Mouse (Mus musculus): Measurements from ENCODE around the gene Tspan31.

Tspan31 gene

DNA sequence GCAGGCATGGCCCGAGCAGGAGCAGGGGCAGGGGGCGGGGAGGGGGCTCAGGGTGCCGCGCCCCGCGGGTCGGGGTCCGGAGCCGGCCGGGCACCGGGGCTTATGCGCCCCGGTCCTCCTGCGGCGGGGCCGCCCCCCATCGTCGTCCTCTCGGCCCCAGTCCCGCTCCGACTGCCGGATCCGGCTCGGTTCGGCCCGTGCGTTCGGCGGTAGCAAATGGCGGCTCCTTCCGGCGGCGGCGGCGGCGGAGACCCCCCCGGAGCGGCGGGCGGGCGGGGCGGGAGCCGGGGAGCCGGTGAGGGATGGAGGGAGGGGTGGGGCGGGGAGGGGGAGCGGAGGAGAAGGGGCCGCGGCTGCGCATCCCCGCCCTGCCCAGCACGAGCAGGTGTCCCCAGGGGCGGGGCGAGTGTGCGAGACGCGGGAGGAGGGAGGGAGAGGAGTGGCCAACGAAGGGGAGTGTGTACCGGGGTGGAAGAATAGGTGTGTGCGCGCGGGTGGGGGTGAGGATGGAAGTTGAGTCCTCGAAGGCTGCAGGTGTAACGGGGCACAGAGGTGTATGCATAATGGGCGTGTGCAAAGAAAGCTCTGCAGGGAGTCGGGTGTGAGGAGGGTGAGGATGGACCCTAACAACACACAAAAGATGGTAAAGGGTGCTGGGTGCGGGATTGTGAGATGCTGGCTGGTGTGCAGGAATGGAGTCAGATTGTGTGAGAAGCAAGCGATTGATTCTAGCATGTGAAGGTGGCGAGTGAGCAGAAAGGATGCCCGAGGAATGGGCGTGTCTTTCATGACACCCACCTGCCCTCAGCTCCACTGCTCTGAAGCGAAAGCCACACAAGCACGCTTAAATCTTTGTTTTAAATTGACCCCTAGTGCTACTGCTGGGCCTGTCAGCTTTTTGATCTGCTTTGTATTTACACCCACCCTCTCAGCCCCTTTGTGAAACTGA, 9.8 kb downstream of the Tspan31 start, which contains the start of gene March9:
Gene March9 (minus strand): TSS at position 217 of the 949 bp plus-strand sequence.
- H3K9me3 ChIP-seq (ENCODE audit: low read length) = no peaks in the 10 kb centered on the region
- TF ChIP-seq NANOG (IDR thresholded peaks at IDR 0.05; ENCODE audit: borderline replicate concordance, low read length) = no peak
- H3K4me3 ChIP-seq (replicated peaks; ENCODE audit: low read length) = peak within 1 kb of the TSS; percentile 85
- peaks cover 73% of the 10 kb centered on the region for H3K4me1 ChIP-seq (replicated peaks; ENCODE audit: low read depth, low read length)
- H3K27me3 ChIP-seq (ENCODE audit: insufficient read depth, low read length) = peaks cover 13% of the 10 kb centered on the region
- peaks cover 39% of the 10 kb centered on the region for H3K36me3 ChIP-seq (ENCODE audit: insufficient read depth, low read length)

GRCm38 (mm10) chr10:127059174-127059967, 10.7 kb downstream of the Tspan31 start:
- peak overlapping the region; percentile 85 for H3K4me3 ChIP-seq (replicated peaks; ENCODE audit: low read length)
- H3K4me1 ChIP-seq (replicated peaks; ENCODE audit: low read depth, low read length) = peaks cover 69% of the 10 kb centered on the region
- H3K36me3 ChIP-seq (ENCODE audit: insufficient read depth, low read length) = peaks cover 39% of the 10 kb centered on the region
- peaks cover 13% of the 10 kb centered on the region for H3K27me3 ChIP-seq (ENCODE audit: insufficient read depth, low read length)
- TF ChIP-seq NANOG (IDR thresholded peaks at IDR 0.05; ENCODE audit: borderline replicate concordance, low read length) = no peak
- TF ChIP-seq CTCF (conservative IDR thresholded peaks at IDR 0.05; ENCODE audit: low read length) = no peak
- TF ChIP-seq POU5F1 (IDR thresholded peaks at IDR 0.05; ENCODE audit: borderline replicate concordance, low read length) = no peak
- H3K9me3 ChIP-seq (ENCODE audit: low read length) = no peaks in the 10 kb centered on the region

DNA sequence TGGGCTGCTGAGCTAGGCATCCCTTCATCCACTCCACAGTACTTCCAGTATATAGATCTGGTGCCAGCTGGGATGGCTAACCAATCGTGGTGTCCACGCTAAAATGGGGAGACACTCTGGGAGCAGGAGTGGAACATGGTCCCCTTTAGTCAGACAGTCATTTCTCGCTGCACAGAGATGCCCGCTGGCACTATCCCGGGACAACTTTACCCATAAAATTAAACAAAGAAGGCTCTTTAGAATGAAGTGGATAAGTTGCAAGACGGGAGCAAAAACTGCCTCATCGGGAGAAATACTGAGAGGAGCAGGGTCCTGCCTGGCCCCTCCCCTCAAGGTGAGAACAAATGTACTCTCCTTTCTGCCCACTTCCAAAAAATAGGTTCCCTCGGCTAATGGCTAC, 11.4 kb downstream of the Tspan31 start:
- no peaks in the 10 kb centered on the region for H3K9me3 ChIP-seq (ENCODE audit: low read length)
- peak overlapping the region; percentile 58 for H3K4me3 ChIP-seq (replicated peaks; ENCODE audit: low read length)
- TF ChIP-seq POU5F1 (IDR thresholded peaks at IDR 0.05; ENCODE audit: borderline replicate concordance, low read length) (no peak), NANOG (IDR thresholded peaks at IDR 0.05; ENCODE audit: borderline replicate concordance, low read length) (no peak), CTCF (conservative IDR thresholded peaks at IDR 0.05; ENCODE audit: low read length) (no peak)
- peaks cover 13% of the 10 kb centered on the region for H3K27me3 ChIP-seq (ENCODE audit: insufficient read depth, low read length)
- H3K4me1 ChIP-seq (replicated peaks; ENCODE audit: low read depth, low read length) = peaks cover 70% of the 10 kb centered on the region
- peaks cover 42% of the 10 kb centered on the region for H3K36me3 ChIP-seq (ENCODE audit: insufficient read depth, low read length)

GRCm38 (mm10) chr10:127058161-127058560, 11.9 kb downstream of the Tspan31 start:
- peaks cover 13% of the 10 kb centered on the region for H3K27me3 ChIP-seq (ENCODE audit: insufficient read depth, low read length)
- TF ChIP-seq NANOG (IDR thresholded peaks at IDR 0.05; ENCODE audit: borderline replicate concordance, low read length) (no peak), POU5F1 (IDR thresholded peaks at IDR 0.05; ENCODE audit: borderline replicate concordance, low read length) (no peak), CTCF (conservative IDR thresholded peaks at IDR 0.05; ENCODE audit: low read length) (peak; percentile 97)
- peak overlapping the region; percentile 58 for H3K4me3 ChIP-seq (replicated peaks; ENCODE audit: low read length)
- H3K36me3 ChIP-seq (ENCODE audit: insufficient read depth, low read length) = peaks cover 42% of the 10 kb centered on the region
- no peaks in the 10 kb centered on the region for H3K9me3 ChIP-seq (ENCODE audit: low read length)
- H3K4me1 ChIP-seq (replicated peaks; ENCODE audit: low read depth, low read length) = peaks cover 73% of the 10 kb centered on the region

DNA sequence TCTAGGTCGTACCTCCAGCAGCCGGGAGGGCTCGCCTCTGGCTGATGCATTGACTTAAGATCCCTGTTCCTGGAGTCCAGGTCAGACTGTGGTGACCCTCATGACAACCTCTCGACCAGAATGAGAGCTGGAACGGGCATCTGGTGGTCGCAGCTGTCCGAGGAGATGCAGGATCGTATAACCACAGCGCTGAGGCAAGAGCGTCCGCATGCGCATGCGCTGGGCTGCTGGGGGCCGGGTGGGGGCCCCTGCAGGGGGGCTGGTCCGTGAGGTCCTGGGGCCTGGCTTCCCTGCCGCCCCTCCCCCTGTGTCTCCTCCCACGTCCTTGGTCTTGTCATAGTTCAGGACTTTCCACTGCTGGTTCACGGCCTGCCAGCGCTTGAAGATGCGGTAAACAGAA, 13.6 kb downstream of the Tspan31 start:
- Histone ChIP-seq H3K9me3 (ENCODE audit: low read length) (no peaks in the 10 kb centered on the region), H3K27me3 (ENCODE audit: insufficient read depth, low read length) (peaks cover 17% of the 10 kb centered on the region), H3K4me1 (replicated peaks; ENCODE audit: low read depth, low read length) (peaks cover 59% of the 10 kb centered on the region), H3K36me3 (ENCODE audit: insufficient read depth, low read length) (peaks cover 42% of the 10 kb centered on the region), H3K4me3 (replicated peaks; ENCODE audit: low read length) (peak overlapping the region; percentile 23; the same call in 1 of the 2 replicates)
- no peak for TF ChIP-seq NANOG (IDR thresholded peaks at IDR 0.05; ENCODE audit: borderline replicate concordance, low read length)
- TF ChIP-seq CTCF (conservative IDR thresholded peaks at IDR 0.05; ENCODE audit: low read length) = no peak
- no peak for TF ChIP-seq POU5F1 (IDR thresholded peaks at IDR 0.05; ENCODE audit: borderline replicate concordance, low read length)

DNA sequence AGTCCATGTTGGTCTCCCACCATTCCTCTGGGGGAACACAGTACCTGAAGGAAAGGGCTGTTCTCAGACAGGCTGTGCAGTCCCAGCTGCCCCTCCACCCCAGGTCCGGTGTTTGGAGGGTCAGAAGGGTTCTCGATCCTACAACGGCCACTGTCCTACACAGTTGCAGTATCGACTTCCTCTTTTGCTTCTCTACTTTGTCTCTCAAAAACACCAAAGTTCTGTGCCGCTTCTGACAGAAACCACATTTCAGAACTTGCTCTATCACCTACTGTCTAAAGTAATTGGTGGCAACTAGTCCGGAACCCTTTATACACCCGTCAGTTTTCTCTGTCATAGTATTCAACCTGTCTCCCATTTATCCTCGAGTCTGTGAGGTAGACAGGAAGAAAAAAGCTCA, 14.7 kb downstream of the Tspan31 start:
- Histone ChIP-seq H3K9me3 (ENCODE audit: low read length) (peaks cover 8% of the 10 kb centered on the region), H3K27me3 (ENCODE audit: insufficient read depth, low read length) (peaks cover 28% of the 10 kb centered on the region), H3K4me1 (replicated peaks; ENCODE audit: low read depth, low read length) (peaks cover 49% of the 10 kb centered on the region), H3K36me3 (ENCODE audit: insufficient read depth, low read length) (peaks cover 42% of the 10 kb centered on the region), H3K4me3 (replicated peaks; ENCODE audit: low read length) (no peak overlapping the region)
- TF ChIP-seq NANOG (IDR thresholded peaks at IDR 0.05; ENCODE audit: borderline replicate concordance, low read length) (no peak), POU5F1 (IDR thresholded peaks at IDR 0.05; ENCODE audit: borderline replicate concordance, low read length) (no peak)

- H3K4me3 ChIP-seq (replicated peaks; ENCODE audit: low read length) = no peak overlapping the region
- H3K9me3 ChIP-seq (ENCODE audit: low read length) = peaks cover 12% of the 10 kb centered on the region
- peaks cover 42% of the 10 kb centered on the region for H3K36me3 ChIP-seq (ENCODE audit: insufficient read depth, low read length)
- H3K4me1 ChIP-seq (replicated peaks; ENCODE audit: low read depth, low read length) = peaks cover 54% of the 10 kb centered on the region
- no peak for TF ChIP-seq NANOG (IDR thresholded peaks at IDR 0.05; ENCODE audit: borderline replicate concordance, low read length)
- peak; percentile 12; the same call in 1 of the 2 replicates for TF ChIP-seq CTCF (conservative IDR thresholded peaks at IDR 0.05; ENCODE audit: low read length)
- H3K27me3 ChIP-seq (ENCODE audit: insufficient read depth, low read length) = peaks cover 35% of the 10 kb centered on the region
Observed at GRCm38 (mm10) chr10:127054646-127055045, 15.4 kb downstream of the Tspan31 start.

GRCm38 (mm10) chr10:127050119-127050474, 20.0 kb downstream of the Tspan31 start:
- H3K36me3 ChIP-seq (ENCODE audit: insufficient read depth, low read length) = peaks cover 42% of the 10 kb centered on the region
- no peak for TF ChIP-seq NANOG (IDR thresholded peaks at IDR 0.05; ENCODE audit: borderline replicate concordance, low read length)
- no peak for TF ChIP-seq POU5F1 (IDR thresholded peaks at IDR 0.05; ENCODE audit: borderline replicate concordance, low read length)
- no peak for TF ChIP-seq CTCF (conservative IDR thresholded peaks at IDR 0.05; ENCODE audit: low read length)
- peak overlapping the region; percentile 64 for H3K4me3 ChIP-seq (replicated peaks; ENCODE audit: low read length)
- peaks cover 12% of the 10 kb centered on the region for H3K9me3 ChIP-seq (ENCODE audit: low read length)
- peaks cover 52% of the 10 kb centered on the region for H3K4me1 ChIP-seq (replicated peaks; ENCODE audit: low read depth, low read length)
- H3K27me3 ChIP-seq (ENCODE audit: insufficient read depth, low read length) = peaks cover 43% of the 10 kb centered on the region
